Mouse (Mus musculus): ENCODE data around the gene Snrpf. TPM values are rescaled to one million over a fixed set of nuclear protein-coding genes. Genes with fewer than 3 reads are reported as not detected.

Gene Snrpf
- polyA plus RNA-seq (2015; fragmentation: Nextera tagmentation; extraction: Ambion mirVana), result 139 TPM in 2 replicates

- Histone ChIP-seq H3K4me2 (peak within 1 kb of the TSS; percentile 76), H3K9ac (peak within 1 kb of the TSS; percentile 87), H3K4me3 (replicated peaks) (peak within 1 kb of the TSS; percentile 85), H3K27ac (peak within 1 kb of the TSS; percentile 85), H3K36me3 (peaks cover 32% of the 10 kb centered on the region), H3K9me3 (replicated peaks) (no peaks in the 10 kb centered on the region), H3K27me3 (no peaks in the 10 kb centered on the region), H3K4me1 (peaks cover 18% of the 10 kb centered on the region)
- whole genome bisulfite sequencing, result under 1% methylated on average over 45 of the region's 63 CpGs
- ATAC-seq (replicated peaks; ENCODE audit: low FRiP score), result peak; percentile 91
These were observed at the start of gene Snrpf for GRCm38 (mm10) chr10:93589281-93589848. Snrpf (minus strand) TSS chr10:93589706.

- WGBS, result 62% methylated on average over 9 of the region's 9 CpGs
- Histone ChIP-seq H3K9me3 (replicated peaks) (no peaks in the 10 kb centered on the region), H3K4me1 (peaks cover 7% of the 10 kb centered on the region), H3K4me2 (no peak overlapping the region), H3K36me3 (no peaks in the 10 kb centered on the region), H3K4me3 (replicated peaks) (no peak overlapping the region), H3K9ac (no peak overlapping the region), H3K27ac (no peak overlapping the region), H3K27me3 (peaks cover 33% of the 10 kb centered on the region)
- no peak for ATAC-seq (replicated peaks; ENCODE audit: low FRiP score)
These were observed 46.4 kb upstream of the Snrpf start for GRCm38 (mm10) chr10:93635941-93636340.

GRCm38 (mm10) chr10:93633971-93634370 lies 44.5 kb upstream of the Snrpf start:
- Histone ChIP-seq H3K9ac (no peak overlapping the region), H3K27me3 (peaks cover 14% of the 10 kb centered on the region), H3K9me3 (replicated peaks) (no peaks in the 10 kb centered on the region), H3K4me1 (no peaks in the 10 kb centered on the region), H3K4me2 (no peak overlapping the region), H3K27ac (no peak overlapping the region), H3K4me3 (replicated peaks) (no peak overlapping the region), H3K36me3 (no peaks in the 10 kb centered on the region)
- WGBS, result 92% methylated on average over 2 of the region's 2 CpGs
- no peak for ATAC-seq (replicated peaks; ENCODE audit: low FRiP score)

GRCm38 (mm10) chr10:93633563-93633962 lies 44.1 kb upstream of the Snrpf start:
- no peak overlapping the region for H3K4me3 ChIP-seq (replicated peaks)
- H3K27ac ChIP-seq, result no peak overlapping the region
- peaks cover 10% of the 10 kb centered on the region for H3K27me3 ChIP-seq
- no peak overlapping the region for H3K9ac ChIP-seq
- no peaks in the 10 kb centered on the region for H3K9me3 ChIP-seq (replicated peaks)
- ATAC-seq (replicated peaks; ENCODE audit: low FRiP score), result no peak
- H3K4me1 ChIP-seq, result no peaks in the 10 kb centered on the region
- H3K4me2 ChIP-seq, result no peak overlapping the region
- 90% methylated on average over 5 of the region's 5 CpGs for WGBS
- no peaks in the 10 kb centered on the region for H3K36me3 ChIP-seq

GRCm38 (mm10) chr10:93632086-93632485 lies 42.6 kb upstream of the Snrpf start:
- Histone ChIP-seq H3K27ac (no peak overlapping the region), H3K27me3 (no peaks in the 10 kb centered on the region; the same call in 1 of the 2 replicates), H3K4me2 (no peak overlapping the region), H3K36me3 (no peaks in the 10 kb centered on the region), H3K4me1 (no peaks in the 10 kb centered on the region), H3K9me3 (replicated peaks) (no peaks in the 10 kb centered on the region), H3K9ac (no peak overlapping the region), H3K4me3 (replicated peaks) (no peak overlapping the region)
- 81% methylated on average over 4 of the region's 4 CpGs for WGBS
- ATAC-seq (replicated peaks; ENCODE audit: low FRiP score), result no peak

GRCm38 (mm10) chr10:93630310-93630709 lies 40.8 kb upstream of the Snrpf start:
- H3K4me1 ChIP-seq, result no peaks in the 10 kb centered on the region
- no peak for ATAC-seq (replicated peaks; ENCODE audit: low FRiP score)
- H3K9ac ChIP-seq, result no peak overlapping the region
- H3K36me3 ChIP-seq, result no peaks in the 10 kb centered on the region
- no peak overlapping the region for H3K4me2 ChIP-seq
- no peaks in the 10 kb centered on the region; the same call in 1 of the 2 replicates for H3K27me3 ChIP-seq
- H3K27ac ChIP-seq, result no peak overlapping the region
- H3K9me3 ChIP-seq (replicated peaks), result no peaks in the 10 kb centered on the region
- H3K4me3 ChIP-seq (replicated peaks), result no peak overlapping the region
- WGBS, result 89% methylated on average over 5 of the region's 5 CpGs

- Histone ChIP-seq H3K4me3 (replicated peaks) (0 out of 2 replicates have a peak overlapping the region, but pooled peaks have one; percentile 14), H3K36me3 (no peaks in the 10 kb centered on the region), H3K4me2 (peak overlapping the region; percentile 43), H3K4me1 (peaks cover 10% of the 10 kb centered on the region; the same call in 1 of the 2 replicates), H3K9me3 (replicated peaks) (no peaks in the 10 kb centered on the region), H3K27ac (peak overlapping the region; percentile 60), H3K9ac (no peak overlapping the region), H3K27me3 (no peaks in the 10 kb centered on the region)
- 49% methylated on average over 10 of the region's 10 CpGs for WGBS
- ATAC-seq (replicated peaks; ENCODE audit: low FRiP score), result no peak
These were observed 34.6 kb upstream of the Snrpf start for GRCm38 (mm10) chr10:93624151-93624550.

GRCm38 (mm10) chr10:93623725-93624124 lies 34.2 kb upstream of the Snrpf start:
- 13% methylated on average over 9 of the region's 9 CpGs for WGBS

GRCm38 (mm10) chr10:93620438-93621179 lies 31.1 kb upstream of the Snrpf start:
- H3K36me3 ChIP-seq, result no peaks in the 10 kb centered on the region
- H3K9ac ChIP-seq, result no peak overlapping the region
- no peaks in the 10 kb centered on the region for H3K27me3 ChIP-seq
- WGBS, result 66% methylated on average over 7 of the region's 7 CpGs
- ATAC-seq (replicated peaks; ENCODE audit: low FRiP score), result no peak
- H3K9me3 ChIP-seq (replicated peaks), result no peaks in the 10 kb centered on the region
- peaks cover 10% of the 10 kb centered on the region; the same call in 1 of the 2 replicates for H3K4me1 ChIP-seq
- no peak overlapping the region for H3K4me3 ChIP-seq (replicated peaks)
- H3K27ac ChIP-seq, result no peak overlapping the region
- no peak overlapping the region for H3K4me2 ChIP-seq

More at GRCm38 (mm10) chr10:93623725-93624124, 34.2 kb upstream of the Snrpf start:
- H3K9me3 ChIP-seq (replicated peaks), result no peaks in the 10 kb centered on the region
- no peak overlapping the region for H3K9ac ChIP-seq
- peak overlapping the region; percentile 60 for H3K27ac ChIP-seq
- H3K4me3 ChIP-seq (replicated peaks), result 0 out of 2 replicates have a peak overlapping the region, but pooled peaks have one; percentile 14
- ATAC-seq (replicated peaks; ENCODE audit: low FRiP score), result peak; percentile 88
- peaks cover 10% of the 10 kb centered on the region; the same call in 1 of the 2 replicates for H3K4me1 ChIP-seq
- H3K4me2 ChIP-seq, result peak overlapping the region; percentile 43
- H3K27me3 ChIP-seq, result no peaks in the 10 kb centered on the region
- H3K36me3 ChIP-seq, result no peaks in the 10 kb centered on the region

- no peaks in the 10 kb centered on the region for H3K36me3 ChIP-seq
- WGBS, result 64% methylated on average over 8 of the region's 8 CpGs
- no peak overlapping the region for H3K9ac ChIP-seq
- H3K27ac ChIP-seq, result no peak overlapping the region
- no peaks in the 10 kb centered on the region for H3K27me3 ChIP-seq
- H3K9me3 ChIP-seq (replicated peaks), result no peaks in the 10 kb centered on the region
- no peaks in the 10 kb centered on the region for H3K4me1 ChIP-seq
- H3K4me2 ChIP-seq, result no peak overlapping the region
- no peak for ATAC-seq (replicated peaks; ENCODE audit: low FRiP score)
- no peak overlapping the region for H3K4me3 ChIP-seq (replicated peaks)
These were observed 25.3 kb upstream of the Snrpf start for GRCm38 (mm10) chr10:93614850-93615249.

- Histone ChIP-seq H3K9ac (no peak overlapping the region), H3K27ac (no peak overlapping the region), H3K9me3 (replicated peaks) (peaks cover 4% of the 10 kb centered on the region; the same call in 1 of the 2 replicates), H3K4me3 (replicated peaks) (no peak overlapping the region), H3K4me1 (no peaks in the 10 kb centered on the region), H3K27me3 (no peaks in the 10 kb centered on the region), H3K36me3 (no peaks in the 10 kb centered on the region), H3K4me2 (peak overlapping the region; percentile 20; the same call in 1 of the 2 replicates)
- 45% methylated on average over 18 of the region's 18 CpGs for WGBS
- no peak for ATAC-seq (replicated peaks; ENCODE audit: low FRiP score)
These were observed 22.0 kb upstream of the Snrpf start for GRCm38 (mm10) chr10:93611419-93612007.

GRCm38 (mm10) chr10:93610896-93611295 lies 21.4 kb upstream of the Snrpf start:
- ATAC-seq (replicated peaks; ENCODE audit: low FRiP score), result 0 out of 2 replicates have a peak, but pooled peaks have one; percentile 36
- Histone ChIP-seq H3K4me1 (no peaks in the 10 kb centered on the region), H3K4me2 (no peak overlapping the region), H3K9ac (no peak overlapping the region), H3K36me3 (no peaks in the 10 kb centered on the region), H3K27me3 (no peaks in the 10 kb centered on the region), H3K27ac (no peak overlapping the region), H3K4me3 (replicated peaks) (no peak overlapping the region), H3K9me3 (replicated peaks) (peaks cover 4% of the 10 kb centered on the region; the same call in 1 of the 2 replicates)
- 93% methylated on average over 1 of the region's 1 CpGs for WGBS

Measured in kidney, embryonic 15.5 days (tissue).